In genomic region chr3:53036941-53037340, GRCm38 (mm10) we compare ENCODE assay signal across 20 mouse cellular contexts. TPM values are rescaled to one million over a fixed set of nuclear protein-coding genes. Genes with fewer than 3 reads are reported as not detected.
A peak's percentile ranks its signal among the peaks of the same experiment; 100 is the strongest.
DNase-seq lines count a peak whose midpoint lies in the region; ATAC-seq and TF ChIP-seq lines count a peak whose summit lies in the region.
"Had no signal": no experiment of that assay in that cellular context is flagged by ENCODE, and none has a peak within 500 bp of the region (broad histone marks: within the 10 kb centered on the region; RNA-seq: fewer than 3 reads in every experiment).

No protein-coding gene starts in this region.

- H3K27me3 ChIP-seq in thymus, adult 2 months (ENCODE audit: control insufficient read depth, insufficient read depth, low read length), result peaks cover 12% of the 10 kb centered on the region; the same call in 1 of the 2 replicates
- H3K27me3 ChIP-seq: heart, embryonic 15.5 days had no signal

- no peak for TF ChIP-seq POLR2A in thymus, adult 2 months (IDR thresholded peaks at IDR 0.05; ENCODE audit: control insufficient read depth, extremely low read depth, insufficient read depth, low read length, poor library complexity)

- no peak overlapping the region for H3K27ac ChIP-seq in thymus, adult 2 months (ENCODE audit: control insufficient read depth, insufficient read depth, low read length)
- H3K27ac ChIP-seq: embryonic facial prominence, embryonic 13.5 days; forebrain, embryonic 12.5 days; heart, adult 2 months; heart, embryonic 15.5 days; hindbrain, embryonic 10.5 days; hindbrain, embryonic 14.5 days had no signal

- DNase-seq in thymus, postnatal 14 days, result peak; percentile 16
- DNase-seq in thymus, adult 2 months, result no peak
- DNase-seq in induced T-regulatory cell, adult 2 months (ENCODE audit: low read depth), result peak; percentile 55
- no peak for DNase-seq in urinary bladder, postnatal 10 days (ENCODE audit: low spot score)
- DNase-seq in right cerebral cortex, postnatal 25 days, result no peak
- DNase-seq: adrenal gland, adult 2 months; adrenal gland, postnatal 25 days; cerebellum, adult 8-10 months; cerebellum, postnatal 14 days; gastrocnemius, postnatal 10 days; heart, adult 2 months; heart, postnatal 14 days had no signal

- H3K4me3 ChIP-seq in thymus, adult 2 months (ENCODE audit: control insufficient read depth, insufficient read depth, low read length), result no peak overlapping the region
- H3K4me3 ChIP-seq: embryonic facial prominence, embryonic 13.5 days; forebrain, embryonic 12.5 days; heart, adult 2 months; heart, embryonic 15.5 days; hindbrain, embryonic 10.5 days had no signal

- TF ChIP-seq CTCF in thymus, adult 2 months (IDR thresholded peaks at IDR 0.05; ENCODE audit: borderline replicate concordance, control insufficient read depth, extremely low read depth, insufficient read depth, low read length, poor library complexity), result no peak

- WGBS in thymus, adult 2 months, result 68% methylated on average over 7 of the region's 7 CpGs

- H3K4me1 ChIP-seq in thymus, adult 2 months (replicated peaks; ENCODE audit: control insufficient read depth, insufficient read depth, low read length), result peaks cover 22% of the 10 kb centered on the region

- H3K36me3 ChIP-seq in thymus, adult 2 months (ENCODE audit: control insufficient read depth, insufficient read depth, low read length), result no peaks in the 10 kb centered on the region
- H3K36me3 ChIP-seq: embryonic facial prominence, embryonic 13.5 days; forebrain, embryonic 12.5 days; heart, embryonic 15.5 days; hindbrain, embryonic 10.5 days had no signal

- peak; percentile 88 for ATAC-seq in CD4-positive, CD25-positive, alpha-beta regulatory T cell, adult 4 months
- no peak for ATAC-seq in cerebellum, adult (ENCODE audit: insufficient number of reproducible peaks, low FRiP score, low TSS enrichment)
- ATAC-seq: forebrain, embryonic 16.5 days had no signal

RNA-seq across cellular contexts. Expression of gene Lhfp, which starts 4.4 kb away (rescaled TPM):
- 10.5 and 18.7 TPM in 2 replicates for polyA plus RNA-seq in thymus, adult 2 months (2012; rRNA removed)
- under 1 TPM; 0.19 to 0.36 TPM for polyA plus RNA-seq in CD4-positive, CD25-positive, alpha-beta regulatory T cell, adult 4 months (2017; shearing (Covaris generic))

RNA-seq across cellular contexts. Expression of gene Cog6, which starts 19.9 kb away (rescaled TPM):
- 22.3 and 26.8 TPM in 2 replicates for polyA plus RNA-seq in thymus, adult 2 months (2012; rRNA removed)
- polyA plus RNA-seq in CD4-positive, CD25-positive, alpha-beta regulatory T cell, adult 4 months (2017; shearing (Covaris generic)), result 10 to 100 TPM; 21.3 to 27.9 TPM

Comparison
In these comparisons a context has a peak if more than half of its experiments do, and no peak if none do; other contexts are left out.
1. DNase-seq: peak in thymus, postnatal 14 days (single experiment) and induced T-regulatory cell, adult 2 months (single experiment); none in thymus, adult 2 months (single experiment), urinary bladder, postnatal 10 days (single experiment) and right cerebral cortex, postnatal 25 days (single experiment).